Mouse (Mus musculus): ENCODE measurements around the gene Bcl2a1d.
"Not testable (repeated sequence)": the region's sequence is repeated elsewhere in the genome, so short reads cannot be mapped to it uniquely, and the experiment has no call there.

- TF ChIP-seq ZC3H11A (IDR thresholded peaks at IDR 0.05; ENCODE audit: borderline replicate concordance, low read depth, low read length); MAFK (IDR thresholded peaks at IDR 0.05; ENCODE audit: insufficient read depth, low read depth, low read length): not testable (repeated sequence)
These were observed 13.6 kb downstream of the Bcl2a1d start for GRCm38 (mm10) chr9:88718140-88718539.

Data from ES-E14 (cell line).